Mouse (Mus musculus): ENCODE results near the gene Upf1.

DNA sequence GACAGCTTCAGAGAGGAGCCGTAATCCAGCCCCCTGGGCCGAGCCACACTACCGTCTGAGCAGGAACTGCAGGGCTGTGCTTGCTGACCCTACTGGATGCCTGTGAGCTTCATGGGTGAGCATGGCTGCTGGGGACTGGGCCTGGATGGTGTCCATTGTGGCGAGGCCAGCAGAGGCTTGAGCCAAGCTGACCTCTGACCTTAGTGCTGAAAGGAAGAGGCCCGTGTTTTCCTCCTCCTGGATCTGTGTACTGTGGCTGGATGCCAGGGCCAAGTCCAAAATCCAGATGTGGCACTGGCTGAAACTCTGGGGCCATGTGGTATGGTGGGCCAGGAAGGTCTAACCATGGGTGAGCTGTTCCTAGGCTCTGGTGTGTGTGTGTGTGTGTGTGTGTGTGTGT is 11.0 kb upstream of the Upf1 start:
- TF ChIP-seq EP300 (IDR thresholded peaks at IDR 0.05; ENCODE audit: insufficient read depth, low read depth, low read length), result no peak
- TF ChIP-seq CTCF (IDR thresholded peaks at IDR 0.05; ENCODE audit: low read depth, low read length), result no peak

Measured in ES-Bruce4 (cell line).